Mouse (Mus musculus) G1E (cell line): ENCODE measurements around the gene Hoxb8.

Experiments used
- CTCF ChIP-seq: IDR thresholded peaks from 2 replicates; pipeline ENCODE4 v1.5.1; 2012; ENCODE audit warnings: low read depth, low read length, inconsistent platforms, mixed read lengths
- GATA1 ChIP-seq: IDR thresholded peaks from 2 replicates; pipeline ENCODE4 v1.6.1; 2012; ENCODE audit warnings: borderline replicate concordance, low read length, inconsistent platforms, mixed read lengths
- GATA2 ChIP-seq: IDR thresholded peaks from 2 replicates; pipeline ENCODE4 v1.6.1; 2012; ENCODE audit warnings: low read depth, low read length, inconsistent platforms, borderline replicate concordance

DNA sequence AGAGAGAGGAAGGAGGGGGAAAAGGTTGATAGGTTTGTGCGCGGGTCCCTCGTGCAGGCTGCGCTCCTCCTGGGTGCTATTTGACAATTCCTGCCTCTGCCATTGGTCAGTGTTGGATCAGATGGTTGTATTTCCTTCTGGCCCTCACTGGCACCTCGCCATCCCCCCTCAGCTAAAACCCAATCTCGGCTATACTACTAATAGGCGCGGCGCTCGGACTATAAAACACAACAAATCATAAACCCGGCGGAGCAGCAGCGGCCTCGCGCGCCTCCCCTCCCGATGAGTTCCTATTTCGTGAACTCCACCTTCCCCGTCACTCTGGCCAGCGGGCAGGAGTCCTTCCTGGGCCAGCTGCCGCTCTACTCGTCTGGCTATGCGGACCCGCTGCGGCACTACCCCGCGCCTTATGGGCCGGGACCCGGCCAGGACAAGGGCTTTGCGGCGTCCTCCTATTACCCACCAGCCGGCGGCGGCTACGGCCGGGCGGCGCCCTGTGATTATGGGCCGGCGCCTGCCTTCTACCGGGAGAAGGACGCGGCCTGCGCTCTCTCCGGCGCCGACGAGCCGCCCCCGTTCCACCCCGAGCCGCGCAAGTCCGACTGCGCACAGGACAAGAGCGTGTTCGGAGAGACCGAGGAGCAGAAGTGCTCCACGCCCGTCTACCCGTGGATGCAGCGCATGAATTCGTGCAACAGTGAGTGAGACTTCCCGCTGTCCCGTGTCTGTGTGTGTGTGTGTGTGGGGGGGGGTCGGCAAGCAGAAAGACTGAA, 17.4 kb downstream of the Hoxb8 start:
- TF ChIP-seq CTCF = no peak
- no peak for TF ChIP-seq GATA1
- no peak for TF ChIP-seq GATA2
